Mouse (Mus musculus) intestine, postnatal 0 days (tissue): ENCODE data around the gene Atp7a. TPM values are rescaled to one million over a fixed set of nuclear protein-coding genes. Genes with fewer than 3 reads are reported as not detected.

Experiments
- ATAC-seq: fragments of 200-750 bp; cut with Nextera tagmentation; 2 replicates; pipeline ENCODE4 v1.8.0; 2017; ENCODE audit warnings: mild to moderate bottlenecking, moderate TSS enrichment, moderate library complexity
- H3K27ac ChIP-seq: fragments of 300-500 bp; sonication (generic); 2 replicates; pipeline ENCODE4 v1.5.1; 2014; ENCODE audit warnings: mild to moderate bottlenecking, low read depth, low read length, moderate library complexity
- H3K27me3 ChIP-seq: fragments of 300-500 bp; sonication (generic); replicated peaks from 2 replicates; pipeline ENCODE4 v1.6.1; 2014; ENCODE audit warnings: low read length, mixed read lengths; ENCODE audit not compliant: control insufficient read depth, insufficient read depth
- H3K36me3 ChIP-seq: fragments of 300-500 bp; sonication (generic); 2 replicates; pipeline ENCODE4 v1.6.1; 2014; ENCODE audit warnings: mild to moderate bottlenecking, moderate library complexity; ENCODE audit not compliant: control insufficient read depth, insufficient read depth
- H3K4me1 ChIP-seq: fragments of 300-500 bp; sonication (generic); replicated peaks from 2 replicates; pipeline ENCODE4 v1.6.1; 2014; ENCODE audit warnings: antibody characterized with exemption, low read length, mixed read lengths; ENCODE audit not compliant: control insufficient read depth, insufficient read depth
- H3K4me2 ChIP-seq: fragments of 300-500 bp; sonication (generic); replicated peaks from 2 replicates; pipeline ENCODE4 v1.6.1; 2014; ENCODE audit warnings: low read depth, mild to moderate bottlenecking, moderate library complexity
- H3K4me3 ChIP-seq: fragments of 300-500 bp; sonication (generic); 2 replicates; pipeline ENCODE4 v1.5.1; 2014; ENCODE audit warnings: low read depth, low read length
- H3K9ac ChIP-seq: fragments of 300-500 bp; sonication (generic); 2 replicates; pipeline ENCODE4 v1.6.1; 2014; ENCODE audit warnings: mild to moderate bottlenecking, low read depth, low read length
- H3K9me3 ChIP-seq: fragments of 300-500 bp; sonication (generic); 2 replicates; pipeline ENCODE4 v1.6.1; 2016; ENCODE audit warnings: mixed run types; ENCODE audit not compliant: control insufficient read depth
- CTCF ChIP-seq: sonication (generic); IDR thresholded peaks from 2 replicates; pipeline ENCODE4 v1.5.1; 2016; ENCODE audit warnings: low read depth, mild to moderate bottlenecking, control low read depth, antibody characterized with exemption, moderate library complexity
- WGBS: fragments of 180-500 bp; shearing (Covaris S2); extraction: QIAGEN DNeasy Blood & Tissue Kit; methylation state at CpG from one replicate; pipeline ENCODE4 v1.1.7; 2014; 5-methylcytosine and 5-hydroxymethylcytosine counted together
- polyA plus RNA-seq: library from polyadenylated mRNA; unstranded; fragments of >200 nt; fragmentation: Nextera tagmentation; extraction: Ambion mirVana; gene quantifications from 2 replicates; pipeline ENCODE4 v1.2.1, GENCODE M21; 2015

Gene Atp7a
- polyA plus RNA-seq, 1 experiment from 2014 or later = 9.3 TPM

- H3K9me3 ChIP-seq = no peaks in the 10 kb centered on the region
- 0 out of 2 replicates have a peak, but pooled peaks cover 7% of the 10 kb centered on the region for H3K36me3 ChIP-seq
- no peak overlapping the region for H3K4me2 ChIP-seq
- no peak overlapping the region for H3K27ac ChIP-seq
- no peak overlapping the region for H3K9ac ChIP-seq
- H3K4me3 ChIP-seq = no peak overlapping the region
- H3K27me3 ChIP-seq = no peaks in the 10 kb centered on the region
- ATAC-seq = no peak
- WGBS = 88% methylated on average over 4 of the region's 4 CpGs
- no peak for TF ChIP-seq CTCF
- H3K4me1 ChIP-seq = no peaks in the 10 kb centered on the region
Observed at GRCm38 (mm10) chrX:106113881-106114280, 86.8 kb downstream of the Atp7a start.

GRCm38 (mm10) chrX:106114674-106115073 lies 87.6 kb downstream of the Atp7a start:
- H3K9ac ChIP-seq = no peak overlapping the region
- no peak overlapping the region for H3K27ac ChIP-seq
- TF ChIP-seq CTCF = no peak
- no peak overlapping the region for H3K4me2 ChIP-seq
- no peak overlapping the region for H3K4me3 ChIP-seq
- no peak for ATAC-seq
- no peaks in the 10 kb centered on the region for H3K9me3 ChIP-seq
- H3K4me1 ChIP-seq = no peaks in the 10 kb centered on the region
- no peaks in the 10 kb centered on the region for H3K27me3 ChIP-seq
- WGBS = 79% methylated on average over 1 of the region's 1 CpGs
- H3K36me3 ChIP-seq = 0 out of 2 replicates have a peak, but pooled peaks cover 7% of the 10 kb centered on the region

- no peak overlapping the region for H3K27ac ChIP-seq
- no peak overlapping the region for H3K4me3 ChIP-seq
- H3K36me3 ChIP-seq = 0 out of 2 replicates have a peak, but pooled peaks cover 13% of the 10 kb centered on the region
- H3K4me2 ChIP-seq = no peak overlapping the region
- H3K27me3 ChIP-seq = no peaks in the 10 kb centered on the region
- H3K9me3 ChIP-seq = no peaks in the 10 kb centered on the region
- 74% methylated on average over 2 of the region's 2 CpGs for WGBS
- no peak for ATAC-seq
- H3K9ac ChIP-seq = no peak overlapping the region
- no peaks in the 10 kb centered on the region for H3K4me1 ChIP-seq
- no peak for TF ChIP-seq CTCF
Observed at GRCm38 (mm10) chrX:106122823-106123222, 95.7 kb downstream of the Atp7a start.

- Histone ChIP-seq H3K27ac (no peak overlapping the region), H3K9ac (no peak overlapping the region), H3K36me3 (0 out of 2 replicates have a peak, but pooled peaks cover 4% of the 10 kb centered on the region), H3K4me1 (no peaks in the 10 kb centered on the region), H3K4me3 (no peak overlapping the region), H3K4me2 (no peak overlapping the region), H3K27me3 (no peaks in the 10 kb centered on the region), H3K9me3 (no peaks in the 10 kb centered on the region)
- ATAC-seq = no peak
- no peak for TF ChIP-seq CTCF
- 62% methylated on average over 6 of the region's 6 CpGs for WGBS
Observed at GRCm38 (mm10) chrX:106128283-106128682, 101.2 kb downstream of the Atp7a start.

GRCm38 (mm10) chrX:106129877-106130276 lies 102.8 kb downstream of the Atp7a start:
- no peak overlapping the region for H3K4me2 ChIP-seq
- H3K27ac ChIP-seq = no peak overlapping the region
- H3K9ac ChIP-seq = no peak overlapping the region
- H3K27me3 ChIP-seq = no peaks in the 10 kb centered on the region
- 84% methylated on average over 4 of the region's 4 CpGs for WGBS
- TF ChIP-seq CTCF = no peak
- no peaks in the 10 kb centered on the region for H3K4me1 ChIP-seq
- H3K36me3 ChIP-seq = no peaks in the 10 kb centered on the region
- no peaks in the 10 kb centered on the region for H3K9me3 ChIP-seq
- H3K4me3 ChIP-seq = no peak overlapping the region
- no peak for ATAC-seq

GRCm38 (mm10) chrX:106134916-106135315 lies 107.8 kb downstream of the Atp7a start:
- TF ChIP-seq CTCF = no peak
- H3K27ac ChIP-seq = no peak overlapping the region
- ATAC-seq = no peak

GRCm38 (mm10) chrX:106135484-106135883 lies 108.4 kb downstream of the Atp7a start:
- ATAC-seq = no peak
- TF ChIP-seq CTCF = no peak
- Histone ChIP-seq H3K9me3 (no peaks in the 10 kb centered on the region), H3K27me3 (no peaks in the 10 kb centered on the region), H3K4me2 (peak overlapping the region; percentile 41), H3K36me3 (no peaks in the 10 kb centered on the region), H3K27ac (no peak overlapping the region), H3K4me3 (no peak overlapping the region), H3K9ac (no peak overlapping the region), H3K4me1 (no peaks in the 10 kb centered on the region)
- WGBS = 80% methylated on average over 4 of the region's 4 CpGs

More at GRCm38 (mm10) chrX:106134916-106135315, 107.8 kb downstream of the Atp7a start:
- H3K36me3 ChIP-seq = no peaks in the 10 kb centered on the region
- no peaks in the 10 kb centered on the region for H3K9me3 ChIP-seq
- H3K4me2 ChIP-seq = no peak overlapping the region
- WGBS = 65% methylated on average over 3 of the region's 3 CpGs
- no peak overlapping the region for H3K4me3 ChIP-seq
- H3K27me3 ChIP-seq = no peaks in the 10 kb centered on the region
- no peaks in the 10 kb centered on the region for H3K4me1 ChIP-seq
- H3K9ac ChIP-seq = no peak overlapping the region
